Mouse (Mus musculus) embryonic fibroblast, embryonic 13.5 days (primary cell): ENCODE data around the gene Gsk3b. TPM values are rescaled to one million over a fixed set of nuclear protein-coding genes. Genes with fewer than 3 reads are reported as not detected.

Experiments
- H3K27ac ChIP-seq: 2 replicates; pipeline ENCODE4 v1.5.1; 2012; ENCODE audit warnings: low read length, control low read depth, inconsistent platforms; ENCODE audit not compliant: insufficient read depth
- H3K4me1 ChIP-seq: 2 replicates; pipeline ENCODE4 v1.6.1; 2011; ENCODE audit warnings: low read length; ENCODE audit not compliant: control insufficient read depth, insufficient read depth
- H3K4me3 ChIP-seq: 2 replicates; pipeline ENCODE4 v1.5.1; 2011; ENCODE audit warnings: mild to moderate bottlenecking, control low read depth, low read length; ENCODE audit not compliant: insufficient read depth
- CTCF ChIP-seq: IDR thresholded peaks from 2 replicates; pipeline ENCODE4 v1.5.1; 2011; ENCODE audit warnings: mild to moderate bottlenecking, control low read depth, low read length, moderate library complexity, borderline replicate concordance; ENCODE audit not compliant: insufficient read depth
- POLR2A ChIP-seq: IDR thresholded peaks from 2 replicates; pipeline ENCODE4 v1.6.1; 2011; ENCODE audit warnings: low read depth, mild to moderate bottlenecking, control low read depth, low read length, moderate library complexity
- polyA plus RNA-seq: library from polyadenylated mRNA; stranded (reverse); fragments of >200 nt; gene quantifications from 2 replicates; pipeline ENCODE4 v1.2.4, GENCODE M21; 2011; ENCODE audit warnings: low read depth; ENCODE audit not compliant: missing spikeins, insufficient read length

Gsk3b gene
- polyA plus RNA-seq, 1 experiment: 79.6 TPM

DNA sequence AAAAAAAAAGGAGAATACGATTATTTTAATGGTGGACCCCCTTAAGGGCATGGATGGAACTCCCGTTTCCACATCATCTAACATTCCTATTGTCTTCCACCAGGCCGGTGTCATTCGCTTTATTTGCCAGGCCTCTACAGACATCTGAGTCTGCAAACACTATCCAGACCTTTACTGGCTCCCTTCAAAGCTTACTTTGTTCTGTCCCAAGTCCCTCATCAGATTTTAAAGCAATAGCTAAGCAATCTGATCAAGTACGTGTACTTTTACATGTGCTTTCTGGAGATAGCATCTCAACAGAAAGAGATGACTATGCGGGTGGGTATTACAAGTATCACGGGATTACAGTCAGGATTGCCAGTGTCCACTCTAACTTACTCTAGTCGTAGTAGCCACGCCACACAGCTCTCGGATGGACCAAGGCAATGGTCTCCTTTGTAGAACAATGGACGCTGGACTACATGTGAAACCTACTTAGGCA, 1.1 kb upstream of the Gsk3b start:
- Histone ChIP-seq H3K4me1 (peaks cover 4% of the 10 kb centered on the region; the same call in 1 of the 2 replicates), H3K4me3 (peak overlapping the region; percentile 68), H3K27ac (peak overlapping the region; percentile 95)
- TF ChIP-seq CTCF (no peak), POLR2A (peak; percentile 20; the same call in 1 of the 2 replicates)

DNA sequence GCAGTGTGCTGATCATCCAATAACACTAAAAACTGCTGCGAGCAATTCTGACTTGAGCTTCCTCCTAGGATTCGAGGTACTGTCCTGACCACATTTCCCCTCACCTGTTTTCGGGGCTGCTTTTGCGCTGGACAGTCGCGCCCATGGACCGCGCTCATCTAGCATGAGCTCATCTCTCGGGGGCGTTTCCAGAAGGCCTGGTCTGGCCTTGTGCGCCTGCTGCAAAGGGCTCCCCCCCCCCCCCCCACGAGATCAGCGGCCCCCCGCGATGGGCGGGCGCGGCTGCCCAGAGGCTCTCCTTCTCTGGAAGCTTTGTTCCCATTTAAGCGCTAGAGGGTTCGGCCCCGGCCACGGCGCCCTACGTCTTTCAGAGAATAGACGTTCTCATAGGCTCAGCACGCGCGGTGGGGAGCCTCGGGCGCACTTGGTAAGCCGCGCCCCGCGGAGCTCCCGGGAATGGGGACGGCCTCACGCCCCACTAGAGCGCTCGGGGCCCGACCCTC, 624 bp upstream of the Gsk3b start:
- TF ChIP-seq CTCF: no peak
- peak; percentile 75 for TF ChIP-seq POLR2A
- peak overlapping the region; percentile 68 for H3K4me3 ChIP-seq
- peak overlapping the region; percentile 95 for H3K27ac ChIP-seq
- peaks cover 4% of the 10 kb centered on the region; the same call in 1 of the 2 replicates for H3K4me1 ChIP-seq

DNA sequence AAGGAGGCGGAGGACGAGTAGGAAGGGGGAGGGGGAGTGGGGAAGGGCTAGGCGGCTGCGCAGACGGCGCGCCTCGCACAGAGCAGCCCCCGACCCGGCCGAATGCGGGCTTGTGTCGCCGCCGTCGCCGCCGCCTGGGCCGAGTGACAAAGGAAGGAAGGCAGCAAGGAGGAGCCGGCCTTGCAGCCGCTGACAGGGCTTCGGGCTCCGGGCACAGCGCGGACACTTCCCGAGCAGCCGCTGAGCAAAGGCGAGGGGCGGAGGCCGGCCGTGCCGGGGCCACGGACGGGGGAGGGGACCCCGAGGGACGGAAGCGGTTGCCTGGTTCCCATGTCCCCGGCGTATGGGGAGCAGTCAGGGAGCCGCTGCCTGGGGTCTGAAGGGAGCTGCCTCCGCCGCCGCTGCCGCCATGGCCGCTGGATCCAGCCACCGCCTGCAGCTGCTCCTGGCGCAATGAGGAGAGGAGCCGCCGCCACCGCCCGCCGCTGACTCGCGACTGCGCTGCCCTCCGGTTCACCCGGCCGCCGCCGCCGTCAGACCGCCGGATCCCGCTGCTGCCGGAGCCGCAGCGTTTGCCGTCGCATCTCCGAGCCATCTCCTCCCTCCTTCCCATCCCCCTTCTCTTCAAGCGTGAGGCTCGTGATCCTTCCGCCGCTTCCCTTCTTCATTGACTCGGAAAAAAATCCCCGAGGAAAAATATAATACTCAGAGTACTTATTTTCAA, 808 bp downstream of the Gsk3b start:
- no peak for TF ChIP-seq CTCF
- peak; percentile 71 for TF ChIP-seq POLR2A
- H3K27ac ChIP-seq: peak overlapping the region; percentile 100
- H3K4me1 ChIP-seq: peaks cover 6% of the 10 kb centered on the region; the same call in 1 of the 2 replicates
- peak overlapping the region; percentile 95 for H3K4me3 ChIP-seq

DNA sequence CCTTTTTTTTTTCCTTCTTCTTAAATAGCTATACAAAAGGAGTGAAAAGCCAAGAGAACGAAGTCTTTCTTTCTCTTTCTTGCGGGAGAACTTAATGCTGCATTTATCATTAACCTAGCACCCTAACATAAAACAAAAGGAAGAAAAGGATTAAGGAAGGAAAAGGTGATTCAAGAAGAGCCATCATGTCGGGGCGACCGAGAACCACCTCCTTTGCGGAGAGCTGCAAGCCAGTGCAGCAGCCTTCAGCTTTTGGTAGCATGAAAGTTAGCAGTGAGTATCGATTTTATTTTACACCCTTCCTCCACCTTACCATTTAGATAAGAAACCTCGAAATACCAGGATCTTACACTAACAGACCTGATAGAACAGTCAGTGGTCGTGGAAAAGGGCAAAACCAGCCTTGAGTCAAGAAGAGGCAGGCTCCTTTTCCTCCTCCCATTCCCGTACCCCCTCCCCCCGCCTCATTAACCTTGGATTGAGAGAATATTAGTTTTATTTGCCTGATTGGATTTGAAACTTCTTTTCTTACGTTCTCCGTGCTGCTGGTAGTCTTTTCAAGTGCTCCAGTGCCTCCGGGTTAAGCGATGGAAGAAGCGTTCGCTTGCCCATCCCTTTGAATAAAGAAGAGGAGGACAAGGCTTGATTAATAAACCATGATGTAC, 1.7 kb downstream of the Gsk3b start:
- peaks cover 10% of the 10 kb centered on the region for H3K4me1 ChIP-seq
- H3K4me3 ChIP-seq: peak overlapping the region; percentile 86
- H3K27ac ChIP-seq: peak overlapping the region; percentile 100; the same call in 1 of the 2 replicates
- 0 out of 2 replicates have a peak, but pooled peaks have one; percentile 15 for TF ChIP-seq POLR2A
- no peak for TF ChIP-seq CTCF

DNA sequence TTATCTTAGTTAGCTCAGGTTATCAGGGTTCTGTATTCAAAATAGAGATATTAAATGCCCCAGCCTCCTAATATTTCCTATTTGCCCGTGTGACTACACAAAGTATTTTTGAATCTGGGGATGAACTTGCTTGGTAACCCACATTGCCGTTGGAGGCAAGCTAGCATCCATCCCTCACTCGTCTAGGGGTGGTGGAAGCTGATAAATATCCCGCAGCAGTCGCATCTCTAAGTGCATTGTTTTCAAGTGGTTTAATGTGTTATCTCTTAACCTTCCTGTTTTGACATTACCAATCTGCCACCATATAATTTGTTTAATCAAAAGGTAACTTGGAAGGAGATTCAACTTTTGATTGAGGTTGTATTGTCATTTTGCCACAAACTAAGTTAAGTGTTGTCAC, 2.2 kb downstream of the Gsk3b start:
- peak overlapping the region; percentile 86 for H3K4me3 ChIP-seq
- H3K27ac ChIP-seq: no peak overlapping the region
- peaks cover 10% of the 10 kb centered on the region for H3K4me1 ChIP-seq
- TF ChIP-seq CTCF: no peak
- TF ChIP-seq POLR2A: no peak

DNA sequence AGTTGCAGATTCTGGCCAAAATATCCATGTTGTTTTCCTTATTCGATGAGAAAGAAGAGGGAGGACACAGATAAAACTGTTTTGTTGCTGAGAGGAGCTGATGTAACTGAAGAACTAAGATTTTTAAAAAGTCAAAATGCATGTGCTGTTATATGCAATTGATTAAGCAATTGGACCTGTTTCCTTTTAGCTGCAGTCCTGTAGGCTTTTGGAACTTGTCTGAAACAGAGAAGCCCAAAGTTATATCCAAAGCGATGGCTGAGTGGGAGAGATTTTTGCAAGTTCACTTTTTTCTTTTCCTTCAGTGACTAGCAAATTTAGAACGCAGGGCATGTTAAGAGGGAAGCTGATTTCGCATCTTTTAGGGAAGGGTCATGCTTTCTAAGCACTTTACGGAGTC, 2.9 kb downstream of the Gsk3b start:
- TF ChIP-seq POLR2A: no peak
- TF ChIP-seq CTCF: no peak
- Histone ChIP-seq H3K27ac (no peak overlapping the region), H3K4me3 (peak overlapping the region; percentile 95), H3K4me1 (peaks cover 7% of the 10 kb centered on the region)

DNA sequence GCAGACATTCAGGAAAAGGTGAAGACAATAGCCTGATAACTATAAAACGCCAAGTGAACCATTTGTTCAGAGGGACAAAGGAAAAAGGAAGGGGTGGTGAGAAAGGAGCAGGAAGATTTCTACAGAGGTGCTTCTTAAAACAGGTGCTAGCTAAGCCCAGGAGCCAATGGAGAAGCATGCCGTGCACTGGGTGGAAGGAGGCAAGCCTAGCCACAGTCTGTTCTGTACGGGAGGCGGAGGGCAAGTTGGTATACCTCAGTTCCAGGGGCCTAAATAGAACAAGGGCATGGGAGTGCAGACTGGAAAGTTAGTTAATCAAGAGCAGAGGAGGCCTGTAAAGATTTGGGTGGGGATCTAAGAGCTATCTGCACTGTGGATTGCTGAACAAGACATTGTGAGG, 3.8 kb downstream of the Gsk3b start:
- no peak for TF ChIP-seq CTCF
- TF ChIP-seq POLR2A: no peak
- H3K4me1 ChIP-seq: peaks cover 5% of the 10 kb centered on the region
- peak overlapping the region; percentile 95 for H3K4me3 ChIP-seq
- peak overlapping the region; percentile 1; the same call in 1 of the 2 replicates for H3K27ac ChIP-seq

DNA sequence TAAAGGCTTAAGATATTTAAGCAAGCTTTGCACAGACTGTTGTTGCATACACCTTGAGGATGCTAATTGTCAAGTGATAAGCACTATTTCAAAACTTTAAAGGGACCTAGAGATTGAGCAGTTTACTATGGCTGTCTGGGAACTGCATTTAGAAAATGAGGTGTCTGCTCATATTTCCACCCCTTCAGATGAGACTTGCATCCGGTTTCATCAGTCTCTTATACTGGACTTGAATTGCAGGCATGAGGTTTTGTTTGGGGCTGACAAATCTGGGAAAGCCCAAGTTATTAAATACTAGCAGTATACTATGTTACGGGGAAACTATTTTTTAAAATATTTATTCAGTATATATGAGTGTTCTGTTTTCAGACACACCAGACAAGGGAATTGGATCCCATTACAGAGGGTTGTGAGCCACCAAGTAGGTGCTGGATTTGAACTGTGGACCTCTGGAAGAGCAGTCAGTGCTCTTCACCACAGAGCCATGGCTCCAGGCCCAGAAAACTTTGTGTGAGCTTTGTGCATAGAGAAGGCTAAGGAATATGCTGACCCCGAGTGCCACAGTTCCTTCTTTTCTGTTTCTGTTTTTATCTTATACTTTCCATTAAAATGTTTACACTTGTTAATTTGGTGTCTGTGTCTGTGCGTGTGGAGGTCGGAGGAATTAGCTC, 6.5 kb downstream of the Gsk3b start:
- peak overlapping the region; percentile 88 for H3K27ac ChIP-seq
- no peak overlapping the region for H3K4me3 ChIP-seq
- TF ChIP-seq POLR2A (no peak), CTCF (no peak)
- peaks cover 5% of the 10 kb centered on the region for H3K4me1 ChIP-seq

DNA sequence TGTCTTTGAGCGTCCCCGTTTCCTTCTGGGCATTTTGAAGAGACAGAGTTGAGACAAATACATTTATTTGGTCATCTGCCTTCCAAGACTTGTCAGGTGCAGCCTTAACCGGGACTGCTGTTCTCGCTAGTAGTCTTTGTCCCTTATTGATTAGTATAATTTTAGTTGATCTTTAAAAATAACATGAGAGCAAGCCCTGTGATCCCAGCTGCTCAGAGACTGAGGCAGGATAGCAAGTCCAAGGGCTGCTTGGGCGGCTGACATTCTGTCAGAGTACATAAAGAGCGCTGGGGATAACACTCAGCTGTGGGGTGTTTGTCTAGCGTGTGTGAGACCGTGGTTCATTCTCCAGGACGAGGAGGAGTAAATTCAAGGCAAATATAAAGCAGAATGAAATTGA, 8.7 kb downstream of the Gsk3b start:
- Histone ChIP-seq H3K4me1 (peaks cover 5% of the 10 kb centered on the region), H3K27ac (no peak overlapping the region), H3K4me3 (no peak overlapping the region)
- TF ChIP-seq CTCF (no peak), POLR2A (no peak)
